Mouse (Mus musculus) heart, embryonic 13.5 days (tissue): ENCODE results near the gene Ifitm1. TPM values are rescaled to one million over a fixed set of nuclear protein-coding genes. Genes with fewer than 3 reads are reported as not detected.

ENCODE experiments used
- ATAC-seq: fragments of 200-750 bp; cut with Nextera tagmentation; 2 replicates; pipeline ENCODE4 v1.8.0; 2017; ENCODE audit warnings: moderate TSS enrichment; ENCODE audit not compliant: insufficient number of reproducible peaks, low FRiP score, low TSS enrichment; ENCODE audit errors: extremely low read depth
- H3K27ac ChIP-seq: fragments of 300-500 bp; sonication (generic); replicated peaks from 2 replicates; pipeline ENCODE4 v1.5.1; 2015; ENCODE audit warnings: moderate library complexity, mild to moderate bottlenecking, inconsistent platforms
- H3K27me3 ChIP-seq: fragments of 300-500 bp; sonication (generic); replicated peaks from 2 replicates; pipeline ENCODE4 v1.6.1; 2015; ENCODE audit warnings: mild to moderate bottlenecking, inconsistent platforms
- H3K36me3 ChIP-seq: fragments of 300-500 bp; sonication (generic); 2 replicates; pipeline ENCODE4 v1.6.1; 2015; ENCODE audit warnings: mild to moderate bottlenecking, inconsistent platforms
- H3K4me1 ChIP-seq: fragments of 300-500 bp; sonication (generic); 2 replicates; pipeline ENCODE4 v1.6.1; 2015; ENCODE audit warnings: inconsistent platforms
- H3K4me2 ChIP-seq: fragments of 300-500 bp; sonication (generic); 2 replicates; pipeline ENCODE4 v1.6.1; 2015; ENCODE audit warnings: inconsistent platforms, mild to moderate bottlenecking, moderate library complexity
- H3K4me3 ChIP-seq: fragments of 300-500 bp; sonication (generic); 2 replicates; pipeline ENCODE4 v1.5.1; 2015; ENCODE audit warnings: moderate library complexity, mild to moderate bottlenecking, inconsistent platforms
- H3K9ac ChIP-seq: fragments of 300-500 bp; sonication (generic); 2 replicates; pipeline ENCODE4 v1.6.1; 2015; ENCODE audit warnings: inconsistent platforms, mild to moderate bottlenecking, moderate library complexity
- H3K9me3 ChIP-seq: fragments of 300-500 bp; sonication (generic); 2 replicates; pipeline ENCODE4 v1.6.1; 2016; ENCODE audit warnings: inconsistent platforms
- WGBS: fragments of 180-500 bp; shearing (Covaris S2); methylation state at CpG from one replicate; pipeline ENCODE4 v1.1.7; 2015; ENCODE audit warnings: mixed read lengths; 5-methylcytosine and 5-hydroxymethylcytosine counted together
- polyA plus RNA-seq: library from polyadenylated mRNA; unstranded; fragments of >200 nt; fragmentation: Nextera tagmentation; extraction: Ambion mirVana; gene quantifications from 2 replicates; pipeline ENCODE4 v1.2.1, GENCODE M21; 2015

The Ifitm1 gene
- polyA plus RNA-seq, 1 experiment from 2014 or later, result 15.9 TPM

DNA sequence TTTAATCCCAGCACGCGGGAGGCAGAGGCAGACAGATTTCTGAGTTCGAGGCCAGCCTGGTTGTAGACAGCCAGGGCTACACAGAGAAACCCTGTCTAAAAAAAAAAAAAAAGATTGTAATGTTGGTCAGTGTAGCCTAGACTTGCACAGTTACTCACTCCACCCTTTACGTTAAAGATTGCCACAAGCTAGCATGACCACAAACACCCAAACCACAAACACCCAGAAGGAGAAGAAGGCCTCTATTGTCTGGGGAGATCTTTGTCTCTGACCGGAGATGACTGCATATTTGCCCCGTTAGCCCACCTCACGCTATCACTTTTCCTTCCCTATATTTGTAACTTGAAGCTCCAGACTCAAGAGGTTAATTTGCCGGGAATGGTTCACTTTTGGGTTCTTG is 14.7 kb downstream of the Ifitm1 start:
- Histone ChIP-seq H3K27ac (no peak overlapping the region), H3K4me3 (no peak overlapping the region), H3K4me2 (no peak overlapping the region), H3K4me1 (no peaks in the 10 kb centered on the region), H3K27me3 (peaks cover 12% of the 10 kb centered on the region; the same call in 1 of the 2 replicates), H3K9ac (no peak overlapping the region), H3K9me3 (no peaks in the 10 kb centered on the region), H3K36me3 (no peaks in the 10 kb centered on the region)
- no peak for ATAC-seq
- 74% methylated on average over 8 of the region's 8 CpGs for WGBS

DNA sequence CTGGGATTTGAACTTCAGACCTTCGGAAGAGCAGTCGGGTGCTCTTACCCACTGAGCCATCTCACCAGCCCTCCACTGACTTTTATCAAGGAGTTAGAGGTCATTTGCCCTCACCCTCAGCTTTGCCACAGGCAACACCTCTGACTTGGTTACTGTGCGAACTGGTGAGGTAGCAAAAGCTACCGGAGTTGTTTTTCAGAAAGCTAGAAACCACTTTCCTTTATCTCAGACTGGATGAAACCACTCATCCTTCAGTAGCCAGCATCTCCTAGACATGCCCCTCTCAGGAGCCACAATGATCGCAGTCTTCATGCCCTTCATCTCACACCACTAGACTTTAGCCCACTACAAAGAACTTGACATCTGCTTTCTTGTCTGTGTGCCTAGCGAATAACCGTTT is 15.9 kb downstream of the Ifitm1 start:
- Histone ChIP-seq H3K27ac (no peak overlapping the region), H3K4me2 (no peak overlapping the region), H3K36me3 (no peaks in the 10 kb centered on the region), H3K9me3 (no peaks in the 10 kb centered on the region), H3K4me3 (no peak overlapping the region), H3K9ac (no peak overlapping the region), H3K27me3 (peaks cover 12% of the 10 kb centered on the region; the same call in 1 of the 2 replicates), H3K4me1 (no peaks in the 10 kb centered on the region)
- WGBS, result 67% methylated on average over 7 of the region's 7 CpGs
- no peak for ATAC-seq

DNA sequence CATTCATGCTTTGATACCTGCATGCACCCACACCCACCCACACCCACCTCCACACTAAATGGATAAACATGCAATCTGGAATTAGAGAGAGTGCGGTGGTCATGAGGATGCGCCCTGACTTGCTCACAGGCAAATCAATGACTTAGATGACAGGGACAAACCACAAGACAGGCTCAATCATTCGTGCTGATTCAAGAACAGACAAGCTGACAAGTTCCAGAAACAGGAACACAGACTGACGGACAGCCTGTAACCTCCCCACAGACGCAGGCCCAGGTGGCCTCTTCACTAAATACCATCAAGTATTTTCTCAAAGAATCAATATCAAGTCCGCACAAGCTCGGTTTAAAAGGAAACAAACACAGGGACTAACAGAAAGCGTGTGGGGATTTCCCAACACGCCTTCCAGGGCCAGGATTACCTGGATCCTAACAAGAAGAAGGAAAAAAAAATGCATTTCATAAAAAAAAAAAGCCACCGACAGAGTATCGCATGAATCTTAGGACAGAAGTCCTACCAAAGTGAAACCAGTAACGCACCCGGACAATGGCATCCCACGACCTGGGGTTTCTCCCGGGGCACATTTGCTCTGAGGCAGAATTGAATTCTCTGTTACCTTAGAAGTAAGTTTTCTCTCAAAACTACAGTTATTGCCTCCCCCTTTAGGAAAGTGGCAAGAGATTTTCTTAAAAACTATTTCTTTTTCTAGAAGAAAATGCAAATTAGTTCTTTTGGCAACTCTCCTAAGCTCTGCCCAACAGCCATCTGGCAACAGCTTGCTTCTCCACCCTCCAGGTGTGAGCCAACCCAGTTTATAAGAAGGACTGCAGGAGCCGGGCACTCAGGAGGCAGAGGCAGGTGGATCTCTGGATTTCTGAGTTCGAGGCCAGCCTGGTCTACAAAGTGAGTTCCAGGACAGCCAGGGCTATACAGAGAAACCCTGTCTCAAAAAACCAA is 20.4 kb downstream of the Ifitm1 start:
- H3K4me3 ChIP-seq, result no peak overlapping the region
- no peaks in the 10 kb centered on the region for H3K9me3 ChIP-seq
- peaks cover 23% of the 10 kb centered on the region; the same call in 1 of the 2 replicates for H3K27me3 ChIP-seq
- ATAC-seq, result no peak
- H3K36me3 ChIP-seq, result no peaks in the 10 kb centered on the region
- H3K9ac ChIP-seq, result no peak overlapping the region
- H3K4me1 ChIP-seq, result no peaks in the 10 kb centered on the region
- no peak overlapping the region for H3K27ac ChIP-seq
- WGBS, result 73% methylated on average over 17 of the region's 17 CpGs
- H3K4me2 ChIP-seq, result no peak overlapping the region

DNA sequence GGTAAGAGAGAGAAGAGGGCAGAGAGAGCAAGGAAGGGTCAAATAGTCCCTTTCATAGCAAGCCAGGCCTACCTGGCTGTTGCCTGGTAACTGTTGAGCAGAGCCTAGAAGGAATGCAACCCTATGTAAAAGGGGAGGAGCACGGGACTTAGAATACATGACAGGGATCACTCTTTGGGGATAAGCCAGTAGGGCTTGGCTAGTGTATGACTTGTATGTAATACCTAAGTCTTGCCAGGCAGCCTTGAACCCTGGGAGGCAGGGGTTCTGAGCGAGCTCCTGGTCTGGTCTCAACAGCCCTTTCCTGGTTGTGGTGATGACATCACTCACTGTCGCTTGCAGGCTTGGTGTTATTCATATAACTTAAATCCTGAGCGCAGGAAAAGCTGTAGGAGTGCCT is 22.0 kb downstream of the Ifitm1 start:
- no peaks in the 10 kb centered on the region for H3K4me1 ChIP-seq
- H3K27ac ChIP-seq, result no peak overlapping the region
- H3K9me3 ChIP-seq, result no peaks in the 10 kb centered on the region
- no peak for ATAC-seq
- no peak overlapping the region for H3K4me3 ChIP-seq
- H3K9ac ChIP-seq, result no peak overlapping the region
- H3K36me3 ChIP-seq, result no peaks in the 10 kb centered on the region
- H3K27me3 ChIP-seq, result peaks cover 12% of the 10 kb centered on the region; the same call in 1 of the 2 replicates
- H3K4me2 ChIP-seq, result no peak overlapping the region
- WGBS, result 62% methylated on average over 4 of the region's 4 CpGs

DNA sequence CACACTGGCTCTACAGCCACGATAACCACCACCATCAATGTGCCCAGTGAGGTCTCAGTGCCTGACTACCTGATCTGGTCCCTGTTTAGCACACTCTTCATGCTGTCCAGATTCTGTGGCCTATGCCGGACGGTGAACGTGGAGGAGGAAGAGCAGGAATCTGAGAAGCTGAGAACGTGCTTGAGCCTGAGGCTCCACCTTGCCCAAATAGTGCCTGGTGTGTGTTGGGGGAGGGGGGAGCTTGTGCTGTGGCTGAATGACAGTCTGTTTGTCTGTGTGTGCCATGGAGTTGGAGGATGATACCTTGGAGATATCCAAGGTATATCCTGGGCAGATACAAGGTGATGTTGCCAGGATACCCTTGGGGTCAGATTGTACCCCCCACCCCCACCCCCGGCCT is 23.2 kb downstream of the Ifitm1 start:
- H3K27ac ChIP-seq, result no peak overlapping the region
- H3K36me3 ChIP-seq, result no peaks in the 10 kb centered on the region
- peaks cover 11% of the 10 kb centered on the region; the same call in 1 of the 2 replicates for H3K27me3 ChIP-seq
- H3K9ac ChIP-seq, result no peak overlapping the region
- no peaks in the 10 kb centered on the region for H3K4me1 ChIP-seq
- no peak overlapping the region for H3K4me2 ChIP-seq
- ATAC-seq, result no peak
- no peak overlapping the region for H3K4me3 ChIP-seq
- WGBS, result 58% methylated on average over 6 of the region's 6 CpGs
- H3K9me3 ChIP-seq, result no peaks in the 10 kb centered on the region

DNA sequence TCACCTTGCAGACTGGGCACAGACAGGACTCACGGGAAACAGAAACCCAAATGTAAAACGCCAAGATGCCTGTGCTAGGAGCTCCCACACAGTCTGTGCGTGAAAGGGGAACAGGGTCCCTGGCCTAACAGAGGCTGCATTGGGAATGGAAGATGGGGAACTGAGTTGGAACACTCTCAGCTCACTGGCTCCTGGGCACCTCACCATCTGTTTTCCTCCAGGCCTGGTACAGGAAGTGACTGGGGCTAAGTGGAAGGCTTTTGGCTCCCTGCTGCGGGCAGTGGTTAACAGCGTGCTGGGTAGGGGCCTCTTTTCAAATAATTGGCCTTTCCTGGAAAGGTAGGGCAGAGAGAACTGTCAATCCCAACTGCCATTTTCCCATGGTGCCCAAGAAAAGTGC is 23.6 kb downstream of the Ifitm1 start:
- no peaks in the 10 kb centered on the region for H3K9me3 ChIP-seq
- no peak overlapping the region for H3K4me3 ChIP-seq
- H3K4me2 ChIP-seq, result no peak overlapping the region
- no peaks in the 10 kb centered on the region for H3K36me3 ChIP-seq
- WGBS, result 54% methylated on average over 5 of the region's 5 CpGs
- H3K27me3 ChIP-seq, result peaks cover 11% of the 10 kb centered on the region; the same call in 1 of the 2 replicates
- no peaks in the 10 kb centered on the region for H3K4me1 ChIP-seq
- no peak overlapping the region for H3K9ac ChIP-seq
- ATAC-seq, result no peak
- no peak overlapping the region for H3K27ac ChIP-seq

DNA sequence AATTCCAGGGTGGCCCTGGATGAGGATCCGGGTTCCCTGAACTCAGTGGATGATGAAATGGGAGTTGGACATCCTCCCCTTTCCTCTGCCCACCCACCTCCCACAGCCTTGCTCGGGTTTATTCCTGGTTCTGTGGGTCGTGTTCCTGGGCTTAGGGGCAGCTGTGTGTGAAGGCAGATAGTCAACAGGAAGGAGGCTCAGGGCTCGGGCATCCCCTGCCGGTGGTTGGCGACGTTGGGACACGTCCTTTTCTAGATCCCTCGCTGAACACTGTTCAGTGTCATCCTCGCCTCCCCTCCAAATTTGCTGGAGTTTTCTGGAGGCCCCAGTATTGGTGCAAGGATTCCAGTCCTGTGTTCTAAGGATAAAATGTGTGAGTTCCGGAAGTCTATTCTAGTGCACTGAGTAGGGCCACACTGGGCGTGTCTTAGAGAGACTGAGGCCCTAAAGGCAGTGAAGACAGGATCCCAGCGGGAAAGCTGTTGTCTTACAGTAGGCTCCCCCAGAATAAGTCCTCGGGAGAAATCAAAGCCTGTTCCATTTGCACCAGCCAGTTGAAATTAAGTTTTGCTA is 24.2 kb downstream of the Ifitm1 start:
- H3K27ac ChIP-seq, result no peak overlapping the region
- peaks cover 11% of the 10 kb centered on the region; the same call in 1 of the 2 replicates for H3K27me3 ChIP-seq
- no peaks in the 10 kb centered on the region for H3K9me3 ChIP-seq
- 73% methylated on average over 14 of the region's 14 CpGs for WGBS
- no peak for ATAC-seq
- no peaks in the 10 kb centered on the region for H3K4me1 ChIP-seq
- H3K36me3 ChIP-seq, result no peaks in the 10 kb centered on the region
- no peak overlapping the region for H3K4me3 ChIP-seq
- no peak overlapping the region for H3K4me2 ChIP-seq
- H3K9ac ChIP-seq, result no peak overlapping the region

DNA sequence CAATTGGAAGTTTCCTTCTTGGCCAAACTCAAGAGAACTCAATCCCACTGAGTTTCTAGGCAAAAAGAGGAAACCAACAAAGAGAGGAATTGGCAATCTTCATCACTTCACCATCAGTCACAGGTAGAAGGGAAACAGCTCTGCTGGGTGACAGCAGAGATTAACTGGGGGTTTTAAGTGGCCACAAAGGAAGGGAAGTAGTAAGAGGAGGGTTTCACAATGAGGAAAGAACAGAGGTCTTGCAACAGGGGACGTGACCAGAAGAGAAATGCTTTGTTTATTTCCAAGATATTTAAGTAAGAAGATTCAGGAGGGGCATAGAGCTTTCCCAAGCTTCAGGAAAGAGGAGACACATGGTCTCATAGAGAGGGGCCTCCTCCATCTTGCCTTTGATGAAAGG is 30.8 kb downstream of the Ifitm1 start:
- Histone ChIP-seq H3K9ac (no peak overlapping the region), H3K36me3 (no peaks in the 10 kb centered on the region), H3K9me3 (no peaks in the 10 kb centered on the region), H3K27me3 (no peaks in the 10 kb centered on the region; the same call in 1 of the 2 replicates), H3K4me2 (no peak overlapping the region), H3K4me3 (no peak overlapping the region), H3K4me1 (no peaks in the 10 kb centered on the region), H3K27ac (no peak overlapping the region)
- ATAC-seq, result no peak
- WGBS, result 27% methylated on average over 1 of the region's 1 CpGs

DNA sequence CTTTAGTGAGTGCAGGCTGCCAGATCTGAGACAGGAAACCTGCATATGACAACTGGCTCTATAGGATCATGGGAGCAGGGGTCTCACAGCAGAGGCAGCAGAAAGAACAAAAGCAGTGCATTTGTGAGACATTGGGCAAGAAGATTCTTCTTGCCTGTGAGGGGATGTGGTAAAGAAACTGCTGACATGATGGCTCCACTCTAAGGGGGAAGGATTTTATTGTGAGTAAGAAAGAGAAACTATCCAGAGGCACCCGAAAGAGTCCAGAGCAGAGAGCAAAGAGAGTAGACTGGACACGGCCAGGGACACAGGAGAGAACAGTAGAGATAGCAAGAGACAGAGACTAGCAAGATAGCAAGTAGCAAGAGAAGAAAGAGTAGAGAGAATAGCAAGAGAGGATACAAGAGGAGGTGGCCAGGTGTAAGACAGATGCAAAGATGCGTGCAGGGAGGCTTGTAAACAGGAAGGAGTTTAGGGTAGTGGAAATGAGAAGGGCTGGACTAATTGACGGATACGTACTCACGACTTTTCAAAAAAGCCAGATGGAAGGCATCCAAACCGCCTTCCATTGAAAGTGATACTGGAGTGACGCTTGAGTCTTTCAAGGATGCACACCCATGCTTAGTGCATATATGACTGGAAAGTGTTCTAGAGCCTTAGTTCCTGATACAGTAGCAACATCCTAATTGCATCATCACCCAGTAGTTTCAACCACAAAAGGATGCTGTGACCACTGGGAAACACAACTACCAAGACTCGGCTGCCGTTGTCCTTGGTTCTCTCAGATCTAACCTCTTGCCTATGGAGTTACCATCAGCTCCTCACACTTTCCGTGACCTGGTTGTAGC is 32.1 kb downstream of the Ifitm1 start:
- H3K27me3 ChIP-seq, result no peaks in the 10 kb centered on the region; the same call in 1 of the 2 replicates
- H3K9ac ChIP-seq, result no peak overlapping the region
- H3K4me2 ChIP-seq, result no peak overlapping the region
- H3K36me3 ChIP-seq, result no peaks in the 10 kb centered on the region
- no peak overlapping the region for H3K4me3 ChIP-seq
- no peak for ATAC-seq
- H3K27ac ChIP-seq, result no peak overlapping the region
- no peaks in the 10 kb centered on the region for H3K4me1 ChIP-seq
- 78% methylated on average over 11 of the region's 11 CpGs for WGBS
- H3K9me3 ChIP-seq, result no peaks in the 10 kb centered on the region

DNA sequence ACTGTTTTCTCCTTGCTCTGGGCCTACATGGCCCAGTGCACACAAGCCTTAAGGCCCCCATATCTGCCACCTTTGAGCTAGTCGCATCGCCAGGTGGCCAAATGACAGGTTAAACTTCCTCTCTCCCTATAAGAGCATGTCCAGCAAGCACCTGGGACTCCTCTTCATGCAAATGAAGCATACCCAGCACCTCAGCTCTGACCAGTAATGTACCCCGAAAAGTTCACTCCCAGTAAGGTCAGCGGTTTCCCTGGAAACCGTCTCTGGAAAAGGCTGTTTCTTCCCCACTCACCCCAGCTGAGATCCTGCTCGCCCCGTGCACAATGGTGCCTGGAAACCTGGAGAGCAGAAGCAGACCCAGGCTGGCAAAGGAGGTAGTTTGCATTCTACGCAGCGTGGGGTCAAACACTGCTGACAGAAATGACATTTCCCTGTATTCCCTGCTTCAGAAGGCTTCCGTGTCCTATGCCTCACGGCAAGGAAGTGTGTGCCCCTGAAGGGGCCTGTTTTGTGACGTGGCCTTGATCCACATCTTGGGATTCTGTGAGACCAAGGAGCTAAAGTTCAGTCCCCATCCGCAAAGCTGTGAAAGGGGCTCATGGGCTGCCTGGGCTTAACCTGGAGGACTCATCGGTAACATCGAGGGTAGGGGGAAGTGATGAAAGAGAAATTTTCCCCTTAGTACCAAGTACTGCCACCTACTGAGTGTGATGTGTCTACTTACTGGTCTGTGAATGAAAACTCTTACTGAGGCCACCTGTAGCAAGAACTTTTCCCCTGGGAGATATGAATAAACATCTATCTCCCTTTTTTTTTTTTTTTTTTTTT is 34.1 kb downstream of the Ifitm1 start:
- Histone ChIP-seq H3K27ac (no peak overlapping the region), H3K27me3 (no peaks in the 10 kb centered on the region; the same call in 1 of the 2 replicates), H3K9me3 (no peaks in the 10 kb centered on the region), H3K4me1 (no peaks in the 10 kb centered on the region), H3K9ac (no peak overlapping the region), H3K4me2 (no peak overlapping the region), H3K36me3 (no peaks in the 10 kb centered on the region), H3K4me3 (no peak overlapping the region)
- no peak for ATAC-seq
- WGBS, result 67% methylated on average over 15 of the region's 15 CpGs
